Mouse (Mus musculus): Measurements from ENCODE around the gene 4930558C23Rik. TPM values are rescaled to one million over a fixed set of nuclear protein-coding genes. Genes with fewer than 3 reads are reported as not detected.
"Not testable (repeated sequence)": the region's sequence is repeated elsewhere in the genome, so short reads cannot be mapped to it uniquely, and the experiment has no call there.

Gene 4930558C23Rik
- polyA plus RNA-seq, 1 experiment from 2014 or later = not detected

GRCm38 (mm10) chr3:95408852-95409251 lies 6.2 kb upstream of the 4930558C23Rik start:
- ATAC-seq (ENCODE audit: low read depth) = no peak
- no peaks in the 10 kb centered on the region for H3K9me3 ChIP-seq (ENCODE audit: control insufficient read depth, low read length)
- H3K36me3 ChIP-seq (ENCODE audit: control insufficient read depth, insufficient read depth, low read length) = no peaks in the 10 kb centered on the region
- no peaks in the 10 kb centered on the region for H3K27me3 ChIP-seq (replicated peaks; ENCODE audit: control insufficient read depth, insufficient read depth, low read length)
- H3K4me1 ChIP-seq (ENCODE audit: control insufficient read depth, insufficient read depth, low read length) = no peaks in the 10 kb centered on the region
- no peak overlapping the region for H3K27ac ChIP-seq (replicated peaks; ENCODE audit: low read depth, low read length)
- no peak overlapping the region for H3K9ac ChIP-seq (ENCODE audit: low read depth, low read length)
- DNase-seq (ENCODE audit: low spot score) = no peak
- H3K4me2 ChIP-seq (ENCODE audit: low read depth, low read length) = no peak overlapping the region
- 91% methylated on average over 2 of the region's 2 CpGs for WGBS
- no peak overlapping the region for H3K4me3 ChIP-seq (ENCODE audit: low read depth, low read length)

- no peak overlapping the region for H3K4me2 ChIP-seq (ENCODE audit: low read depth, low read length)
- H3K4me1 ChIP-seq (ENCODE audit: control insufficient read depth, insufficient read depth, low read length) = no peaks in the 10 kb centered on the region
- H3K9me3 ChIP-seq (ENCODE audit: control insufficient read depth, low read length) = no peaks in the 10 kb centered on the region
- H3K36me3 ChIP-seq (ENCODE audit: control insufficient read depth, insufficient read depth, low read length) = no peaks in the 10 kb centered on the region
- 67% methylated on average over 1 of the region's 1 CpGs for WGBS
- no peaks in the 10 kb centered on the region for H3K27me3 ChIP-seq (replicated peaks; ENCODE audit: control insufficient read depth, insufficient read depth, low read length)
- H3K27ac ChIP-seq (replicated peaks; ENCODE audit: low read depth, low read length) = no peak overlapping the region
- ATAC-seq (ENCODE audit: low read depth) (no peak), DNase-seq (ENCODE audit: low spot score) (no peak)
- no peak overlapping the region for H3K4me3 ChIP-seq (ENCODE audit: low read depth, low read length)
- H3K9ac ChIP-seq (ENCODE audit: low read depth, low read length) = no peak overlapping the region
These were observed 5.1 kb upstream of the 4930558C23Rik start for GRCm38 (mm10) chr3:95407728-95408127.

- DNase-seq (ENCODE audit: low spot score) (no peak), ATAC-seq (ENCODE audit: low read depth) (no peak)
- H3K27me3 ChIP-seq (replicated peaks; ENCODE audit: control insufficient read depth, insufficient read depth, low read length) = no peaks in the 10 kb centered on the region
- no peak overlapping the region for H3K4me3 ChIP-seq (ENCODE audit: low read depth, low read length)
- H3K4me2 ChIP-seq (ENCODE audit: low read depth, low read length) = no peak overlapping the region
- no peak overlapping the region for H3K9ac ChIP-seq (ENCODE audit: low read depth, low read length)
- peaks cover 7% of the 10 kb centered on the region for H3K9me3 ChIP-seq (ENCODE audit: control insufficient read depth, low read length)
- no peaks in the 10 kb centered on the region for H3K36me3 ChIP-seq (ENCODE audit: control insufficient read depth, insufficient read depth, low read length)
- H3K27ac ChIP-seq (replicated peaks; ENCODE audit: low read depth, low read length) = no peak overlapping the region
- no peaks in the 10 kb centered on the region for H3K4me1 ChIP-seq (ENCODE audit: control insufficient read depth, insufficient read depth, low read length)
- 82% methylated on average over 4 of the region's 4 CpGs for WGBS
These were observed 8.3 kb downstream of the 4930558C23Rik start for GRCm38 (mm10) chr3:95394385-95394784.

GRCm38 (mm10) chr3:95385401-95386075 lies 17.1 kb downstream of the 4930558C23Rik start:
- H3K4me3 ChIP-seq (ENCODE audit: low read depth, low read length) = no peak overlapping the region
- ATAC-seq (ENCODE audit: low read depth) (no peak), DNase-seq (ENCODE audit: low spot score) (no peak)
- WGBS = 80% methylated on average over 5 of the region's 5 CpGs
- H3K36me3 ChIP-seq (ENCODE audit: control insufficient read depth, insufficient read depth, low read length) = no peaks in the 10 kb centered on the region
- no peaks in the 10 kb centered on the region for H3K9me3 ChIP-seq (ENCODE audit: control insufficient read depth, low read length)
- H3K9ac ChIP-seq (ENCODE audit: low read depth, low read length) = no peak overlapping the region
- H3K27ac ChIP-seq (replicated peaks; ENCODE audit: low read depth, low read length) = no peak overlapping the region
- H3K4me2 ChIP-seq (ENCODE audit: low read depth, low read length) = no peak overlapping the region
- H3K4me1 ChIP-seq (ENCODE audit: control insufficient read depth, insufficient read depth, low read length) = no peaks in the 10 kb centered on the region
- no peaks in the 10 kb centered on the region for H3K27me3 ChIP-seq (replicated peaks; ENCODE audit: control insufficient read depth, insufficient read depth, low read length)

- no peak for DNase-seq (ENCODE audit: low spot score)
- Histone ChIP-seq H3K9me3 (ENCODE audit: control insufficient read depth, low read length) (peaks cover 19% of the 10 kb centered on the region), H3K4me3 (ENCODE audit: low read depth, low read length) (no peak overlapping the region), H3K27ac (replicated peaks; ENCODE audit: low read depth, low read length) (no peak overlapping the region), H3K36me3 (ENCODE audit: control insufficient read depth, insufficient read depth, low read length) (no peaks in the 10 kb centered on the region), H3K9ac (ENCODE audit: low read depth, low read length) (no peak overlapping the region), H3K4me2 (ENCODE audit: low read depth, low read length) (no peak overlapping the region), H3K27me3 (replicated peaks; ENCODE audit: control insufficient read depth, insufficient read depth, low read length) (no peaks in the 10 kb centered on the region), H3K4me1 (ENCODE audit: control insufficient read depth, insufficient read depth, low read length) (no peaks in the 10 kb centered on the region)
- ATAC-seq (ENCODE audit: low read depth) = no peak
- WGBS = 92% methylated on average over 10 of the region's 10 CpGs
These were observed 29.4 kb downstream of the 4930558C23Rik start for GRCm38 (mm10) chr3:95373208-95373607.

GRCm38 (mm10) chr3:95370101-95370500 lies 32.5 kb downstream of the 4930558C23Rik start:
- Histone ChIP-seq H3K36me3 (ENCODE audit: control insufficient read depth, insufficient read depth, low read length) (no peaks in the 10 kb centered on the region), H3K9me3 (ENCODE audit: control insufficient read depth, low read length) (no peaks in the 10 kb centered on the region), H3K4me1 (ENCODE audit: control insufficient read depth, insufficient read depth, low read length) (no peaks in the 10 kb centered on the region), H3K27me3 (replicated peaks; ENCODE audit: control insufficient read depth, insufficient read depth, low read length) (no peaks in the 10 kb centered on the region), H3K4me2 (ENCODE audit: low read depth, low read length) (no peak overlapping the region), H3K4me3 (ENCODE audit: low read depth, low read length) (no peak overlapping the region), H3K9ac (ENCODE audit: low read depth, low read length) (no peak overlapping the region), H3K27ac (replicated peaks; ENCODE audit: low read depth, low read length) (no peak overlapping the region)
- DNase-seq (ENCODE audit: low spot score) (no peak), ATAC-seq (ENCODE audit: low read depth) (no peak)

- H3K27me3 ChIP-seq (replicated peaks; ENCODE audit: control insufficient read depth, insufficient read depth, low read length); H3K36me3 ChIP-seq (ENCODE audit: control insufficient read depth, insufficient read depth, low read length); H3K4me1 ChIP-seq (ENCODE audit: control insufficient read depth, insufficient read depth, low read length); H3K9me3 ChIP-seq (ENCODE audit: control insufficient read depth, low read length); H3K27ac ChIP-seq (replicated peaks; ENCODE audit: low read depth, low read length); H3K9ac ChIP-seq (ENCODE audit: low read depth, low read length); H3K4me3 ChIP-seq (ENCODE audit: low read depth, low read length); ATAC-seq (ENCODE audit: low read depth); DNase-seq (ENCODE audit: low spot score); H3K4me2 ChIP-seq (ENCODE audit: low read depth, low read length): not testable (repeated sequence)
- 76% methylated on average over 3 of the region's 3 CpGs for WGBS
These were observed 42.4 kb downstream of the 4930558C23Rik start for GRCm38 (mm10) chr3:95360276-95360675.

- H3K27ac ChIP-seq (replicated peaks; ENCODE audit: low read depth, low read length) = no peak overlapping the region
- no peak overlapping the region for H3K4me3 ChIP-seq (ENCODE audit: low read depth, low read length)
- H3K4me2 ChIP-seq (ENCODE audit: low read depth, low read length) = no peak overlapping the region
- WGBS = 90% methylated on average over 2 of the region's 2 CpGs
- no peak overlapping the region for H3K9ac ChIP-seq (ENCODE audit: low read depth, low read length)
- no peak for ATAC-seq (ENCODE audit: low read depth)
- H3K9me3 ChIP-seq (ENCODE audit: control insufficient read depth, low read length) = no peaks in the 10 kb centered on the region
- peaks cover 13% of the 10 kb centered on the region for H3K36me3 ChIP-seq (ENCODE audit: control insufficient read depth, insufficient read depth, low read length)
- no peaks in the 10 kb centered on the region for H3K27me3 ChIP-seq (replicated peaks; ENCODE audit: control insufficient read depth, insufficient read depth, low read length)
- H3K4me1 ChIP-seq (ENCODE audit: control insufficient read depth, insufficient read depth, low read length) = no peaks in the 10 kb centered on the region
- no peak for DNase-seq (ENCODE audit: low spot score)
These were observed 44.9 kb downstream of the 4930558C23Rik start for GRCm38 (mm10) chr3:95357746-95358145.

Measured in embryonic facial prominence, embryonic 14.5 days (tissue).